ENCODE assay signal across 28 mouse cellular contexts in genomic region chr5:107829998-107830560, GRCm38 (mm10). TPM values are rescaled to one million over a fixed set of nuclear protein-coding genes. Genes with fewer than 3 reads are reported as not detected.
A peak's percentile ranks its signal among the peaks of the same experiment; 100 is the strongest.
DNase-seq lines count a peak whose midpoint lies in the region; ATAC-seq and TF ChIP-seq lines count a peak whose summit lies in the region.
"Had no signal": no experiment of that assay in that cellular context is flagged by ENCODE, and none has a peak within 500 bp of the region (broad histone marks: within the 10 kb centered on the region; RNA-seq: fewer than 3 reads in every experiment).

Gene Ube2d2b, plus strand, starts transcription at chr5:107830099.

- H3K27ac ChIP-seq in heart, adult 2 months: no peak within 1 kb of the TSS
- H3K27ac ChIP-seq in testis, adult 2 months (ENCODE audit: control insufficient read depth, insufficient read depth, low read depth, low read length): peak within 1 kb of the TSS; percentile 97
- H3K27ac ChIP-seq: embryonic facial prominence, embryonic 13.5 days; forebrain, embryonic 13.5 days; heart, embryonic 10.5 days; hindbrain, embryonic 12.5 days had no signal

- H3K27me3 ChIP-seq in heart, adult 2 months (ENCODE audit: control insufficient read depth, insufficient read depth, low read length): no peaks in the 10 kb centered on the region
- H3K27me3 ChIP-seq in testis, adult 2 months (ENCODE audit: control insufficient read depth, insufficient read depth, low read length): no peaks in the 10 kb centered on the region
- H3K27me3 ChIP-seq: embryonic facial prominence, embryonic 13.5 days; forebrain, embryonic 13.5 days; hindbrain, embryonic 12.5 days had no signal

- TF ChIP-seq EP300 in heart, adult 2 months (IDR thresholded peaks at IDR 0.05; ENCODE audit: insufficient read depth, low read depth, low read length): no peak

- H3K36me3 ChIP-seq in heart, adult 2 months (ENCODE audit: control insufficient read depth, insufficient read depth, low read length): peaks cover 2% of the 10 kb centered on the region; the same call in 1 of the 2 replicates
- H3K36me3 ChIP-seq in testis, adult 2 months (ENCODE audit: control insufficient read depth, insufficient read depth, low read length): no peaks in the 10 kb centered on the region

- 96% methylated on average over 22 of the region's 22 CpGs for WGBS in heart, adult 2 months

- no peak for TF ChIP-seq CTCF in heart, adult 2 months (IDR thresholded peaks at IDR 0.05)
- TF ChIP-seq CTCF in testis, adult 2 months (IDR thresholded peaks at IDR 0.05; ENCODE audit: control insufficient read depth, insufficient read depth, insufficient replicate concordance, low read depth, low read length): no peak

- no peak within 1 kb of the TSS for H3K4me3 ChIP-seq in heart, adult 2 months
- peak within 1 kb of the TSS; percentile 91 for H3K4me3 ChIP-seq in testis, adult 2 months (ENCODE audit: control insufficient read depth, low read depth, low read length)
- H3K4me3 ChIP-seq: embryonic facial prominence, embryonic 13.5 days; forebrain, embryonic 13.5 days; heart, embryonic 10.5 days; hindbrain, embryonic 12.5 days had no signal

- peak; percentile 82 for DNase-seq in heart, adult 11 months
- DNase-seq in heart, adult 2 months: no peak
- no peak for DNase-seq in testis, postnatal 10 days (ENCODE audit: low spot score)
- no peak for DNase-seq in spleen, postnatal 14 days (ENCODE audit: low spot score in 2 of 2)
- DNase-seq in spleen, postnatal 36 days (ENCODE audit: low spot score in 2 of 2): no peak
- DNase-seq: adrenal gland, adult 2 months; adrenal gland, postnatal 25 days; B cell, adult 2 months; cerebellum, adult 18-20 months; cerebellum, adult 9-11 months; cerebellum, postnatal 36 days; forebrain, postnatal 0 days; gastrocnemius, postnatal 14 days; heart, postnatal 10 days; heart, postnatal 4 days had no signal

- H3K9ac ChIP-seq in heart, adult 2 months (ENCODE audit: low read depth, low read length): no peak within 1 kb of the TSS
- H3K9ac ChIP-seq: embryonic facial prominence, embryonic 13.5 days; forebrain, embryonic 13.5 days; forebrain, postnatal 0 days; hindbrain, embryonic 12.5 days had no signal

- intact Hi-C loops in heart, adult 2 months (cut with DNase I): no loop called here

- peak; percentile 30; the same call in 1 of the 2 replicates for ATAC-seq in erythroblast, adult 5-6 weeks (replicated peaks; ENCODE audit: low FRiP score, poor library complexity, severe bottlenecking)
- ATAC-seq: activated CD4-positive, CD25-positive, alpha-beta regulatory T cell, adult 4 months; CD4-positive, CD25-positive, alpha-beta regulatory T cell, adult 4 months; forebrain, embryonic 13.5 days; forebrain, postnatal 0 days; hindbrain, embryonic 16.5 days; inflammation-experienced regulatory T-cells, adult 6 months had no signal

- peaks cover 4% of the 10 kb centered on the region for H3K79me2 ChIP-seq in heart, adult 2 months (replicated peaks; ENCODE audit: control insufficient read depth, insufficient read depth, low read length)

- peaks cover 1% of the 10 kb centered on the region; the same call in 1 of the 2 replicates for H3K4me1 ChIP-seq in heart, adult 2 months (ENCODE audit: control insufficient read depth, insufficient read depth, low read length)
- no peaks in the 10 kb centered on the region for H3K4me1 ChIP-seq in testis, adult 2 months (ENCODE audit: control insufficient read depth, insufficient read depth, low read length)
- H3K4me1 ChIP-seq: embryonic facial prominence, embryonic 13.5 days; forebrain, embryonic 13.5 days; hindbrain, embryonic 12.5 days had no signal

- TF ChIP-seq POLR2A in heart, adult 2 months (IDR thresholded peaks at IDR 0.05; ENCODE audit: insufficient read depth, low read depth, low read length): no peak
- peak; percentile 94 for TF ChIP-seq POLR2A in testis, adult 2 months (IDR thresholded peaks at IDR 0.05; ENCODE audit: control insufficient read depth, low read depth, low read length)

RNA-seq across cellular contexts. Expression of gene Ube2d2b, which starts in this region (rescaled TPM):
- not detected for total RNA-seq in heart, adult 2 months (2021)
- 0.08 and 0.18 TPM in 2 replicates for polyA plus RNA-seq in heart, adult 2 months (2012; rRNA removed)
- 277 and 282 TPM in 2 replicates for polyA plus RNA-seq in testis, adult 2 months (2012; rRNA removed)
- not detected in 2 replicates for total RNA-seq in erythroblast, adult 5-6 weeks (2015; ENCODE audit: low replicate concordance)
- 0.09 and 2.2 TPM in 2 replicates for total RNA-seq in erythroblast, adult 5-6 weeks (2017; ENCODE audit: low replicate concordance)
- total RNA-seq: adrenal gland, adult 2 months; adrenal gland, postnatal 25 days; forebrain, postnatal 0 days; gastrocnemius, adult 18-20 months; gastrocnemius, postnatal 14 days; granulocyte monocyte progenitor cell, adult 5-6 weeks; heart, postnatal 10 days; heart, postnatal 4 days had no signal
- polyA plus RNA-seq: adrenal gland, adult 2 months; forebrain, postnatal 0 days; G1E; inflammation-experienced regulatory T-cells, adult 6 months had no signal

Comparison
In these comparisons a context has a peak if more than half of its experiments do, and no peak if none do; other contexts are left out.
1. RNA of gene Ube2d2b (polyA plus RNA-seq): 277 to 282 TPM in testis, adult 2 months; 0.08 to 0.18 TPM in heart, adult 2 months; every median in the first group is over 100 times any median in the second.